In the genomic region with DNA sequence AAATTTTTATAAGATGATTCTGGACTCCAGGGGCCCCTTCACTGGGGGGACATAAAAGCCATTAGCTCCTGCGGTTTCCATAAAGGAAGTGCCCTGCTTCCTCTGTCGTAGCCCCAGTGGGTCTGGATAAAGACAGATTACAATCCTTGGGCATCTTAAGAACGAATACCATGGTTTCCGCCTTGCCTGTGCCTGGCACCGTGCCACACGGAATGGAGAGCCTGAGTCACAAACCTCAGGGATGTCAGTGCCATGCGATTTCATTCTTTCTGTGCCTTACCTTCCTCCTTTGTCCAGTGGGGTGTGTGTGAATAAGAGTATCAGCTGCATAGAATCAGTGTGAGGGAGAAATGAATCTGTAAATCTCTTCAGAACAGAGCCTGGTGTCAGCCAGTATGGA, we compare ENCODE assay signal across 19 mouse cellular contexts.
DNase-seq lines count a peak whose midpoint lies in the region; ATAC-seq lines count a peak whose summit lies in the region.
"Had no signal": no experiment of that assay in that cellular context is flagged by ENCODE, and none has a peak within 500 bp of the region (broad histone marks: within the 10 kb centered on the region; RNA-seq: fewer than 3 reads in every experiment).

No protein-coding gene starts in this region.

- no peaks in the 10 kb centered on the region for H3K36me3 ChIP-seq in midbrain, embryonic 11.5 days (ENCODE audit: control insufficient read depth, insufficient read depth, low read length)
- H3K36me3 ChIP-seq in midbrain, embryonic 15.5 days (replicated peaks): no peaks in the 10 kb centered on the region
- H3K36me3 ChIP-seq in forebrain, embryonic 15.5 days: no peaks in the 10 kb centered on the region
- H3K36me3 ChIP-seq: forebrain, embryonic 10.5 days; heart, embryonic 12.5 days; midbrain, embryonic 10.5 days had no signal

- WGBS in midbrain, embryonic 11.5 days: 87% methylated on average over 7 of the region's 7 CpGs
- WGBS in midbrain, embryonic 15.5 days: 77% methylated on average over 7 of the region's 7 CpGs
- 66% methylated on average over 7 of the region's 7 CpGs for WGBS in forebrain, embryonic 15.5 days

- intact Hi-C loops in heart, postnatal 36 days (cut with DNase I): no loop called here

- no peak overlapping the region for H3K4me2 ChIP-seq in midbrain, embryonic 11.5 days
- H3K4me2 ChIP-seq in midbrain, embryonic 15.5 days: no peak overlapping the region
- no peak overlapping the region for H3K4me2 ChIP-seq in forebrain, embryonic 15.5 days (replicated peaks)
- H3K4me2 ChIP-seq: heart, embryonic 12.5 days had no signal

- no peak overlapping the region for H3K4me3 ChIP-seq in midbrain, embryonic 11.5 days (ENCODE audit: low read depth, low read length)
- H3K4me3 ChIP-seq in midbrain, embryonic 15.5 days: no peak overlapping the region
- no peak overlapping the region for H3K4me3 ChIP-seq in forebrain, embryonic 15.5 days
- H3K4me3 ChIP-seq: forebrain, embryonic 10.5 days; heart, embryonic 12.5 days; midbrain, embryonic 10.5 days had no signal

- no peaks in the 10 kb centered on the region for H3K27me3 ChIP-seq in midbrain, embryonic 11.5 days (ENCODE audit: control insufficient read depth, insufficient read depth, low read length)
- no peaks in the 10 kb centered on the region for H3K27me3 ChIP-seq in midbrain, embryonic 15.5 days (replicated peaks)
- H3K27me3 ChIP-seq in forebrain, embryonic 15.5 days: no peaks in the 10 kb centered on the region
- H3K27me3 ChIP-seq: heart, embryonic 12.5 days had no signal

- H3K9me3 ChIP-seq in midbrain, embryonic 11.5 days (ENCODE audit: control insufficient read depth, low read length): no peaks in the 10 kb centered on the region
- no peaks in the 10 kb centered on the region for H3K9me3 ChIP-seq in midbrain, embryonic 15.5 days
- H3K9me3 ChIP-seq in forebrain, embryonic 15.5 days: no peaks in the 10 kb centered on the region
- H3K9me3 ChIP-seq: forebrain, embryonic 10.5 days; heart, embryonic 12.5 days; midbrain, embryonic 10.5 days had no signal

- H3K4me1 ChIP-seq in midbrain, embryonic 11.5 days (ENCODE audit: control insufficient read depth, insufficient read depth, low read length): no peaks in the 10 kb centered on the region
- peaks cover 7% of the 10 kb centered on the region; the same call in 1 of the 2 replicates for H3K4me1 ChIP-seq in midbrain, embryonic 15.5 days
- H3K4me1 ChIP-seq in forebrain, embryonic 15.5 days: no peaks in the 10 kb centered on the region

- no peak overlapping the region for H3K27ac ChIP-seq in midbrain, embryonic 11.5 days (ENCODE audit: low read depth, low read length)
- no peak overlapping the region for H3K27ac ChIP-seq in midbrain, embryonic 15.5 days
- no peak overlapping the region for H3K27ac ChIP-seq in forebrain, embryonic 15.5 days (replicated peaks)
- H3K27ac ChIP-seq: forebrain, embryonic 10.5 days; midbrain, embryonic 10.5 days had no signal

- ATAC-seq in midbrain, embryonic 11.5 days (ENCODE audit: low FRiP score): no peak
- ATAC-seq in midbrain, embryonic 15.5 days (replicated peaks): no peak
- ATAC-seq in megakaryocyte, adult 5-6 weeks (ENCODE audit: poor library complexity, severe bottlenecking): 0 out of 2 replicates have a peak, but pooled peaks have one; percentile 10
- ATAC-seq in forebrain, embryonic 15.5 days (replicated peaks): no peak
- ATAC-seq: liver, postnatal 0 days had no signal

- DNase-seq in heart, adult 11 months: peak; percentile 73
- no peak for DNase-seq in heart, postnatal 36 days
- peak; percentile 64 for DNase-seq in midbrain, embryonic 11.5 days (ENCODE audit: low spot score, missing footprints)
- peak; percentile 68 for DNase-seq in CD4-positive helper T cell, adult 2 months (ENCODE audit: low read depth, low spot score)
- DNase-seq in gastrocnemius, postnatal 4 days (ENCODE audit: low spot score in 2 of 2): no peak
- DNase-seq: cerebellum, adult 9-11 months; gastrocnemius, postnatal 14 days; heart, postnatal 4 days; layer of hippocampus, postnatal 36 days; liver; liver, postnatal 0 days; retina, postnatal 1 day; right cerebral cortex, postnatal 4 days had no signal

- H3K9ac ChIP-seq in midbrain, embryonic 11.5 days (ENCODE audit: low read length): no peak overlapping the region
- H3K9ac ChIP-seq in midbrain, embryonic 15.5 days: no peak overlapping the region
- H3K9ac ChIP-seq in forebrain, embryonic 15.5 days (replicated peaks): no peak overlapping the region
- H3K9ac ChIP-seq: heart, embryonic 12.5 days; liver, postnatal 0 days had no signal

Comparison
In these comparisons a context has a peak if more than half of its experiments do, and no peak if none do; other contexts are left out.
1. DNase-seq: peak in heart, adult 11 months (single experiment), midbrain, embryonic 11.5 days (single experiment) and CD4-positive helper T cell, adult 2 months (single experiment); none in heart, postnatal 36 days (0 of 2) and gastrocnemius, postnatal 4 days (0 of 2).